Mouse (Mus musculus): Measurements from ENCODE around the gene Syndig1.

DNA sequence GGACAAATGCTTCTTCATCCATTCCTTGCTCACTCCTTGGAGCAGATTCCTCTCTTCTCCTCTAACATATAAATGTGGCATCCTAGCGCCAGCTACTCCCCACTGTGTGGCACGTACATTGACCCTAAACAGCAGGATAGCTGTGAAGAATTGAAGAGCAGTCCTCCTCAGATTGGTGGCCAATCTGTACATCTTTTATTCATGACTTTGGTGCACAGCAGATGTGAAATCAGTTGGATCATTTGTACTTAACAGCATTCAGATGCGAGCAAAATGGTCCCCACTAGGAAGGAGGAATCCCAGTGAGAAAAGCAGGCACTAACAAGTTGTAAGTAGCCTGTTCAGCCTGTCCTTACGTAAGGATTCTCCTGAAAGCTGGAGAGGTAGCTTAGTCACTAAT lies 142.0 kb downstream of the Syndig1 start:
- no peak for TF ChIP-seq CTCF (IDR thresholded peaks at IDR 0.05; ENCODE audit: control insufficient read depth, insufficient read depth, insufficient read length)
- TF ChIP-seq MAX (IDR thresholded peaks at IDR 0.05), result no peak
- TF ChIP-seq USF1 (IDR thresholded peaks at IDR 0.05; ENCODE audit: low read depth), result no peak
- TF ChIP-seq MYOD1 (IDR thresholded peaks at IDR 0.05; ENCODE audit: control insufficient read depth, insufficient read length, low read depth), result no peak

All from C2C12 (cell line).